Mouse (Mus musculus): ENCODE data around the gene Gm3776. TPM values are rescaled to one million over a fixed set of nuclear protein-coding genes. Genes with fewer than 3 reads are reported as not detected.
"Not testable (repeated sequence)": the region's sequence is repeated elsewhere in the genome, so short reads cannot be mapped to it uniquely, and the experiment has no call there.

The Gm3776 gene
- polyA plus RNA-seq, 1 experiment from 2014 or later: not detected

DNA sequence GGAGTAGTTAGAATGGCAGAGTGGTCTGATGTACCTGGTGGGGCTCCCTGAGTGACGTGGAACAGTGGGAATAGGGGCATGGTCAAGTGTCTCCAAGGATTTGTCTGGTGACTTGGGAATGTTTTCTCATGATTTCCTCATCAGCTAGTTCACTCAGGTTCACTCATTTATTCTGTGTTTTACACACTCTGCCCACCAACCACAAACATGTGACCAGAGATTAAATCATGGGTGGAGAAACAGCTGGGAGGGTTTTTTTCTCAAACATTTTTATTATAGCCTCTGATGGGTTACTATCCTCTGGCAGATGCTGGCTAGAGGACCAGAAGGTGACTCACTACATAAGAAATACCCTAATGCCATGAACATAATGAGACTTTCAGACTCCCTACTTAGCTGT is 41.3 kb downstream of the Gm3776 start:
- Histone ChIP-seq H3K4me2 (replicated peaks) (no peak overlapping the region), H3K27ac (no peak overlapping the region), H3K27me3 (no peaks in the 10 kb centered on the region), H3K4me1 (replicated peaks) (no peaks in the 10 kb centered on the region), H3K9me3 (no peaks in the 10 kb centered on the region), H3K4me3 (replicated peaks) (no peak overlapping the region), H3K36me3 (no peaks in the 10 kb centered on the region), H3K9ac (replicated peaks) (no peak overlapping the region)
- ATAC-seq: no peak
- 90% methylated on average over 1 of the region's 1 CpGs for whole genome bisulfite sequencing

DNA sequence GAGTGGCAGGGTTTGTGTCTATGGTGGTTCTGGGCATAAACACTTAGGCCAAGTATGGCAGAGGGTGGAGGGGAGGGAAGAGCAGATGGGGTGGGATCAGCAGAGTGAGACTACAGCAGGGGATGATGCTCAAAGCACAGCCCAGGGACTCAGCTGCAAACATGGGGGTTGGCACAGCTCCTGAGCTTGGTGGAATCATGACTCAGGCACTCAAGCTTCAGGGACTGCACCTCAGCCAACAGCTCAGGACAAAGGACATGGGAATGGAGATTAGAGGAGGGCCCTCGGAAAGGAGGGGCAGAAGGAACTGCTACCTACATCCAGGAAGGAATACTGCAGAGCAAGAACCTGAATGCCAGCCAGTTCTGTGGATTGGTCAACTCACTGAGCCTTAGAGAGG is 42.2 kb downstream of the Gm3776 start:
- WGBS: 42% methylated on average over 1 of the region's 1 CpGs
- H3K27me3 ChIP-seq; H3K4me1 ChIP-seq (replicated peaks); H3K9ac ChIP-seq (replicated peaks); H3K36me3 ChIP-seq; H3K9me3 ChIP-seq; H3K4me3 ChIP-seq (replicated peaks); ATAC-seq; H3K4me2 ChIP-seq (replicated peaks); H3K27ac ChIP-seq: not testable (repeated sequence)

DNA sequence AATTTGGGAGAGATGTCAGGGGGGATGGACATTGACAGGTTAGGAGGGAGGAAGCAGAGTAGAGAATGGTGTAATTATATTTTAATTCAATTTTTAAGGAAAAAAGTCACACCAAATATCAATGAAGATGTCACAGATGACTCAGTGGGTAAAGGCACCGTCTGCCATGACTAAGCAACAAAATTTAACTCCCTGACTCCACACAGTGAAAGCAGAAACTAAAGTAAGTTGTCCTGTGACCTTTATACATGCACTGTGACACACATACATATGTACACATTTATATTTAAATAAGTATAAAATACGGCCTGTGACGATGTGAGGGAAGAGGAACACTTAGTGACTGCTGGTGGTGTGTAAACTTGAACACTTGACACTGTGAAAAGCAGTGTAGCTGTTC is 51.2 kb downstream of the Gm3776 start:
- not testable (repeated sequence) for H3K9me3 ChIP-seq; H3K27me3 ChIP-seq; H3K4me1 ChIP-seq (replicated peaks); H3K36me3 ChIP-seq; H3K9ac ChIP-seq (replicated peaks); H3K4me2 ChIP-seq (replicated peaks); H3K27ac ChIP-seq; H3K4me3 ChIP-seq (replicated peaks); ATAC-seq
- WGBS: 84% methylated on average over 3 of the region's 3 CpGs

DNA sequence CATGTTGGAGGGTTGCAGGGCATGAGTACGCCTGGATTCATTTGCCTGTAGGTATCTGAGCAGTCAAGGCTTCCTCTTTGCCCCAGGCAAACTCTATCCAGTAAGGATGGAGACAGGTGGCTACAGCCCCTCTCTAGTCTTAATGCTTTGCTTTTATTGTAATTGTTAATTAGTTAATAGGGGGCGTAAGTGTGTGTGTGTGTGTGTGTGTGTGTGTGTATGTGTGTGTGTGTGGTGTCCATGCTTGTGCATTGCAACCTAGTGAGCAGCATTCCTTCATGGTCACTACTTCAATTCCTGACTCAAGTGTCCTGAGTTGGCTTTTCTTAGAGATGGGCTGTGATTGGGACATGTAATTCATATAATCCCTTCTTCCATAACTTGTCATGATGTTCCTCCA is 57.8 kb downstream of the Gm3776 start, which contains the start of gene Omt2a:
Gene Omt2a (minus strand): TSS at position 101 of the 400 bp plus-strand sequence.
- WGBS: 80% methylated on average over 2 of the region's 2 CpGs
- H3K4me3 ChIP-seq (replicated peaks): no peak within 1 kb of the TSS
- H3K9ac ChIP-seq (replicated peaks): no peak within 1 kb of the TSS
- ATAC-seq: no peak
- H3K9me3 ChIP-seq: no peaks in the 10 kb centered on the region
- no peak within 1 kb of the TSS for H3K4me2 ChIP-seq (replicated peaks)
- no peaks in the 10 kb centered on the region for H3K27me3 ChIP-seq
- no peaks in the 10 kb centered on the region for H3K36me3 ChIP-seq
- no peaks in the 10 kb centered on the region for H3K4me1 ChIP-seq (replicated peaks)
- no peak within 1 kb of the TSS for H3K27ac ChIP-seq

Other genes starting within 250 kb of the Gm3776 start
- gene Gcm1, start 205.2 kb upstream of the Gm3776 start, polyA plus RNA-seq (2015; fragmentation: Nextera tagmentation; extraction: Ambion mirVana): 0.07 TPM in 1 of 2 replicates, not detected in the other
- 38.2 and 44.3 TPM in 2 replicates for gene Fbxo9, start 148.1 kb upstream of the Gm3776 start, polyA plus RNA-seq (2015; fragmentation: Nextera tagmentation; extraction: Ambion mirVana)
- 42.0 and 42.3 TPM in 2 replicates for gene Ick, start 147.9 kb upstream of the Gm3776 start, polyA plus RNA-seq (2015; fragmentation: Nextera tagmentation; extraction: Ambion mirVana)
- 15.5 and 19.5 TPM in 2 replicates for gene Gsta4, start 74.4 kb upstream of the Gm3776 start, polyA plus RNA-seq (2015; fragmentation: Nextera tagmentation; extraction: Ambion mirVana)
- gene Gsta1, start 26.5 kb upstream of the Gm3776 start, polyA plus RNA-seq (2015; fragmentation: Nextera tagmentation; extraction: Ambion mirVana): not detected in 2 replicates
- gene Gm10639, start 32.8 kb downstream of the Gm3776 start, polyA plus RNA-seq (2015; fragmentation: Nextera tagmentation; extraction: Ambion mirVana): not detected in 2 replicates
- not detected in 2 replicates for gene Omt2a, start 57.7 kb downstream of the Gm3776 start, polyA plus RNA-seq (2015; fragmentation: Nextera tagmentation; extraction: Ambion mirVana)
- gene Omt2b, start 70.5 kb downstream of the Gm3776 start, polyA plus RNA-seq (2015; fragmentation: Nextera tagmentation; extraction: Ambion mirVana): not detected in 2 replicates
- gene Gsta2, start 98.7 kb downstream of the Gm3776 start, polyA plus RNA-seq (2015; fragmentation: Nextera tagmentation; extraction: Ambion mirVana): not detected in 2 replicates
- gene Dppa5a, start 111.0 kb downstream of the Gm3776 start, polyA plus RNA-seq (2015; fragmentation: Nextera tagmentation; extraction: Ambion mirVana): 1.8 and 2.0 TPM in 2 replicates
- 5.4 and 5.5 TPM in 2 replicates for gene Ooep, start 121.6 kb downstream of the Gm3776 start, polyA plus RNA-seq (2015; fragmentation: Nextera tagmentation; extraction: Ambion mirVana)
- 0.28 and 0.31 TPM in 2 replicates for gene Ddx43, start 138.6 kb downstream of the Gm3776 start, polyA plus RNA-seq (2015; fragmentation: Nextera tagmentation; extraction: Ambion mirVana)
- 0.46 and 0.51 TPM in 2 replicates for gene Cgas, start 186.1 kb downstream of the Gm3776 start, polyA plus RNA-seq (2015; fragmentation: Nextera tagmentation; extraction: Ambion mirVana)
- 25.4 and 26.3 TPM in 2 replicates for gene Mto1, start 191.1 kb downstream of the Gm3776 start, polyA plus RNA-seq (2015; fragmentation: Nextera tagmentation; extraction: Ambion mirVana)
- gene Gm17324, start 191.7 kb downstream of the Gm3776 start, polyA plus RNA-seq (2015; fragmentation: Nextera tagmentation; extraction: Ambion mirVana): 0.58 and 1.0 TPM in 2 replicates
- gene Eef1a1, start 232.0 kb downstream of the Gm3776 start, polyA plus RNA-seq (2015; fragmentation: Nextera tagmentation; extraction: Ambion mirVana): 3,693 and 3,771 TPM in 2 replicates

All from midbrain, embryonic 13.5 days (tissue).